Mouse (Mus musculus): ENCODE data around the gene Phf11b.
A peak's percentile ranks its signal among the peaks of the same experiment; 100 is the strongest.
"Not testable (repeated sequence)": the region's sequence is repeated elsewhere in the genome, so short reads cannot be mapped to it uniquely, and the experiment has no call there.

Gene Phf11b

GRCm38 (mm10) chr14:59341189-59341588 lies at the start of gene Phf11b:
Phf11b (minus strand) TSS chr14:59341351.
- DNase-seq (ENCODE audit: low spot score) = not testable (repeated sequence)

GRCm38 (mm10) chr14:59390181-59390580 lies 49.0 kb upstream of the Phf11b start:
- DNase-seq (ENCODE audit: low spot score) = not testable (repeated sequence)

GRCm38 (mm10) chr14:59389532-59389931 lies 48.4 kb upstream of the Phf11b start:
- no peak for DNase-seq (ENCODE audit: low spot score)

- peak; percentile 39 for DNase-seq (ENCODE audit: low spot score)
These were observed 29.4 kb upstream of the Phf11b start for GRCm38 (mm10) chr14:59370348-59371068.

- no peak for DNase-seq (ENCODE audit: low spot score)
These were observed 25.4 kb upstream of the Phf11b start for GRCm38 (mm10) chr14:59366386-59367105.

GRCm38 (mm10) chr14:59365244-59365644 lies 24.1 kb upstream of the Phf11b start, which contains the start of gene Phf11d:
Phf11d (minus strand) TSS chr14:59365470.
- no peak for DNase-seq (ENCODE audit: low spot score)

- no peak for DNase-seq (ENCODE audit: low spot score)
These were observed 1.6 kb downstream of the Phf11b start for GRCm38 (mm10) chr14:59339541-59339940.

GRCm38 (mm10) chr14:59336056-59336455 lies 5.1 kb downstream of the Phf11b start:
- not testable (repeated sequence) for DNase-seq (ENCODE audit: low spot score)

- DNase-seq (ENCODE audit: low spot score) = peak; percentile 9
These were observed 10.7 kb downstream of the Phf11b start for GRCm38 (mm10) chr14:59330499-59330898.

- not testable (repeated sequence) for DNase-seq (ENCODE audit: low spot score)
These were observed 21.2 kb downstream of the Phf11b start for GRCm38 (mm10) chr14:59319970-59320369.

GRCm38 (mm10) chr14:59319036-59319435 lies 22.1 kb downstream of the Phf11b start:
- not testable (repeated sequence) for DNase-seq (ENCODE audit: low spot score)

GRCm38 (mm10) chr14:59297391-59297790 lies 43.8 kb downstream of the Phf11b start, which contains the start of gene Phf11a:
Phf11a (minus strand) TSS chr14:59297522.
- DNase-seq (ENCODE audit: low spot score) = not testable (repeated sequence)

- DNase-seq (ENCODE audit: low spot score) = not testable (repeated sequence)
These were observed 49.4 kb downstream of the Phf11b start for GRCm38 (mm10) chr14:59291769-59292168.

- not testable (repeated sequence) for DNase-seq (ENCODE audit: low spot score)
These were observed 66.2 kb downstream of the Phf11b start for GRCm38 (mm10) chr14:59274961-59275360.

Measured in yolk sac, embryonic 10.5 days (tissue).